Mouse (Mus musculus) bone marrow macrophage, adult 2 months (primary cell): ENCODE data around the gene Ugt1a6b.

ENCODE experiments used
- CTCF ChIP-seq: IDR thresholded peaks from 2 replicates; pipeline ENCODE4 v1.5.1; 2012; ENCODE audit warnings: low read depth, mild to moderate bottlenecking, low read length, moderate library complexity
- POLR2A ChIP-seq: IDR thresholded peaks from 2 replicates; pipeline ENCODE4 v1.6.1; 2012; ENCODE audit warnings: mild to moderate bottlenecking, low read depth, low read length, borderline replicate concordance

- no peak for TF ChIP-seq POLR2A
- no peak for TF ChIP-seq CTCF
Observed at GRCm38 (mm10) chr1:88253540-88253939, 150.5 kb downstream of the Ugt1a6b start.
